Mouse (Mus musculus) liver, adult 2 months (tissue): ENCODE measurements at regions not wholly inside any gene's neighbourhood (a gene's known extent, or its start where the extent isn't known, plus 50 kb on each side); places are given as distances from the start of the nearest gene placed in this dataset.

Experiments used
- DNase-seq: peaks from one replicate; pipeline ENCODE4 v3.0.0-alpha.2; 2011; ENCODE audit warnings: low read depth, low spot score; ENCODE audit errors: extremely low read depth
- H3K27ac ChIP-seq: fragments of 200-500 bp; replicated peaks from 2 replicates; pipeline ENCODE4 v1.5.1; 2012; ENCODE audit warnings: low read depth, mild to moderate bottlenecking, control low read depth, inconsistent platforms, low read length; ENCODE audit not compliant: insufficient read depth
- H3K27me3 ChIP-seq: fragments of 200-500 bp; 2 replicates; pipeline ENCODE4 v1.6.1; 2012; ENCODE audit warnings: mild to moderate bottlenecking, moderate library complexity, low read length, inconsistent platforms; ENCODE audit not compliant: control insufficient read depth, insufficient read depth
- H3K36me3 ChIP-seq: fragments of 200-500 bp; 2 replicates; pipeline ENCODE4 v1.6.1; 2012; ENCODE audit warnings: low read length, inconsistent platforms; ENCODE audit not compliant: control insufficient read depth, insufficient read depth
- H3K4me1 ChIP-seq: fragments of 200-500 bp; 2 replicates; pipeline ENCODE4 v1.6.1; 2011; ENCODE audit warnings: low read length; ENCODE audit not compliant: control insufficient read depth, insufficient read depth
- H3K4me3 ChIP-seq: fragments of 200-500 bp; 2 replicates; pipeline ENCODE4 v1.5.1; 2011; ENCODE audit warnings: low read depth, mild to moderate bottlenecking, control low read depth, low read length, moderate library complexity; ENCODE audit not compliant: insufficient read depth
- H3K79me2 ChIP-seq: fragments of 200-500 bp; 2 replicates; pipeline ENCODE4 v1.6.1; 2012; ENCODE audit warnings: inconsistent platforms, mild to moderate bottlenecking, low read length, moderate library complexity; ENCODE audit not compliant: control insufficient read depth, insufficient read depth
- H3K9ac ChIP-seq: fragments of 200-500 bp; 2 replicates; pipeline ENCODE4 v1.6.1; 2012; ENCODE audit warnings: low read depth, mild to moderate bottlenecking, control low read depth, inconsistent platforms, low read length
- CTCF ChIP-seq: fragments of 200-500 bp; IDR thresholded peaks from 2 replicates; pipeline ENCODE4 v1.5.1; 2011; ENCODE audit warnings: low read depth, low read length, control low read depth
- POLR2A ChIP-seq: fragments of 200-500 bp; IDR thresholded peaks from 2 replicates; pipeline ENCODE4 v1.6.1; 2011; ENCODE audit warnings: low read length, control low read depth; ENCODE audit not compliant: insufficient read depth; ENCODE audit errors: extremely low read depth
- WGBS: fragments of 180-500 bp; shearing (Covaris S2); methylation state at CpG from one replicate; pipeline ENCODE4 v1.1.7; 2018; 5-methylcytosine and 5-hydroxymethylcytosine counted together

DNA sequence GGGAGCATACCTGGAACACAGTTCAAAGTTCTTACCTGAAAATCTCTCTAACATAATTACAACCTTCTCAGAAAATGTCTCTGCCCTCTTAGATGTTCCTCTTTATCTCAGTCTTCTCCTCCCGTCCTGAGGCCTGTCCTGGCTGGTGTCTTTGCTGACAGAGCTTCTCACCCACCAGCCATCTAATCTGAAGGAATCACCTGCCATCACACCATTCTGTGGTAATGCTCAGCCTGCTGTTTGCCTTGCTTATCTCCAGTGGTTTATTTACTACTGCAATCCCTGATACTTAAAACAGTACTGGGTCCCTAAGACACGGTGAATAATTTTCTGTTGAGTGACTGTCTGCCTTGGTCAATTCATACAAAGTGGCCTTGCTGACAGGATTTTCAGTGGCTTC is 317.8 kb upstream of the Hnrnpa3 start:
- no peaks in the 10 kb centered on the region for H3K4me1 ChIP-seq
- H3K27ac ChIP-seq: no peak overlapping the region
- no peak overlapping the region for H3K4me3 ChIP-seq
- TF ChIP-seq CTCF: no peak
- no peak for TF ChIP-seq POLR2A
- no peaks in the 10 kb centered on the region for H3K27me3 ChIP-seq
- no peaks in the 10 kb centered on the region for H3K36me3 ChIP-seq
- no peak overlapping the region for H3K9ac ChIP-seq
- 20% methylated on average over 2 of the region's 2 CpGs for WGBS
- no peaks in the 10 kb centered on the region for H3K79me2 ChIP-seq
- no peak for DNase-seq

DNA sequence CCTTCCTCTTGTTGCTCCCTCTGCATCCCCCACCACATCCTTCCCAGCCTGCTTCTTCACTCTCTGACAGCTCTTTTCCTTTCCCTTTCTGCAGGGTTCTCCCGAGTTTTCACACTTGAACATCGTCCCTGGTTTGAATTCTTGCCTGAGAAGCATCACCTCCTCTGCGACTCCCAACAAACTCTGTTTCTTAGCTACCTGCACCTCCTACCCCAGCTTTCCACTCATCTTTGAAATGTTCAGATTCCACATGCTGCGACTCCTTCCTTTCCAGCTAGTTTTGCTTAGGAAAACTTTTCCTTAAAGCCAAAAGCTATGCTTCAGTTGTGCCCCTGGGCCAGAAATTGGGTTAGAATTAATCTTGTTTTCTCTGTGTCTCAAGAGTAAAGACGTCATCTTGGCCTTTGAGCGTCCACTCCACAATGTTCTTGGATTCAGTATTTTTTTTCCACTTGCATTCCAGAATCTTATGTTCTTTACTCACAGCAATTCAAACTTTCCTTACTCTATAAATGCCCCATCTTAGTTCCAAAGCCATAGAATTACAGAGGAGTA is 317.3 kb upstream of the Hnrnpa3 start:
- no peak for TF ChIP-seq POLR2A
- no peak for TF ChIP-seq CTCF
- Histone ChIP-seq H3K4me3 (no peak overlapping the region), H3K9ac (no peak overlapping the region), H3K4me1 (no peaks in the 10 kb centered on the region), H3K27ac (no peak overlapping the region), H3K36me3 (no peaks in the 10 kb centered on the region), H3K79me2 (no peaks in the 10 kb centered on the region), H3K27me3 (no peaks in the 10 kb centered on the region)
- 60% methylated on average over 6 of the region's 6 CpGs for WGBS
- DNase-seq: no peak

DNA sequence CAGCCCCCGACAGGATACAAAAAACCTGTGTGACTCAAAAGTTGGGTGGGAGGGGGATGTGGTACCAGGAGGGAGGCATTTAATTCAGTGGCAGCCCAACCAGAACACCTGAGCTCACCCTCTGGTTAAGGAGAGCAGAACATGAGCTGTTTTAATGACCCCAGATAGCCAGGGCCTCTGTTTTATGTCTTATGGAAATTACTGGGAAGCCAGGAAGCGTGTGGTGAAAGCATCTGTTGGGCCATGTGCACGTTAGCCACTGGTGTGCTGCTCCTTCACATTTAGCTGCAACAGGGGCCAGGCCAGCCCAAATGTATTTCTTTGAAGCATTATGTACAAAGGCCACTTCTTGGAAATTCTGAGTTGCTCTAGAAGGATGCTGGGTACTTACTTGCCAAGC is 308.2 kb upstream of the Hnrnpa3 start:
- Histone ChIP-seq H3K27me3 (no peaks in the 10 kb centered on the region), H3K9ac (no peak overlapping the region), H3K36me3 (no peaks in the 10 kb centered on the region), H3K79me2 (no peaks in the 10 kb centered on the region), H3K27ac (no peak overlapping the region), H3K4me3 (no peak overlapping the region), H3K4me1 (no peaks in the 10 kb centered on the region)
- DNase-seq: no peak
- no peak for TF ChIP-seq POLR2A
- no peak for TF ChIP-seq CTCF
- 75% methylated on average over 3 of the region's 3 CpGs for WGBS

DNA sequence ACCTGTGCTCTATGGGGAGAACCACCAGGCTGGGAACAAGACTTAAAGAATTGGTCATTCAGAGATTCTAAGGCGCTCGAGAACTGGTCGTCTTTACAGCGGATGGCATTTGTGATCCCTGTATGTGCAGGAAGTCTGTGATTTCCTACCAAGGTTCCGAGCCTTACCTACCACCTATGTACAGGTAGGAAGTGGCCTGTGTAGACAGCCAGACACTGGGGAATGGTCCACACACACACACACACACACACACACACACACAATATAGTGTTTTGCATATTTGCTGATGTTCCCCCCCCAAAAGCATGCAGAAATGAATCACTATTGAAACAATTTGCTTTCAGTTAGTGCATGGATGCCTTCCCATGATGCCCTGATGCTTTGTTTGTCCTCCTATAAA is 307.1 kb upstream of the Hnrnpa3 start:
- Histone ChIP-seq H3K4me3 (no peak overlapping the region), H3K27me3 (no peaks in the 10 kb centered on the region), H3K27ac (no peak overlapping the region), H3K79me2 (no peaks in the 10 kb centered on the region), H3K9ac (no peak overlapping the region), H3K4me1 (0 out of 2 replicates have a peak, but pooled peaks cover 1% of the 10 kb centered on the region), H3K36me3 (no peaks in the 10 kb centered on the region)
- WGBS: 91% methylated on average over 5 of the region's 5 CpGs
- TF ChIP-seq POLR2A: no peak
- TF ChIP-seq CTCF: no peak
- DNase-seq: no peak

DNA sequence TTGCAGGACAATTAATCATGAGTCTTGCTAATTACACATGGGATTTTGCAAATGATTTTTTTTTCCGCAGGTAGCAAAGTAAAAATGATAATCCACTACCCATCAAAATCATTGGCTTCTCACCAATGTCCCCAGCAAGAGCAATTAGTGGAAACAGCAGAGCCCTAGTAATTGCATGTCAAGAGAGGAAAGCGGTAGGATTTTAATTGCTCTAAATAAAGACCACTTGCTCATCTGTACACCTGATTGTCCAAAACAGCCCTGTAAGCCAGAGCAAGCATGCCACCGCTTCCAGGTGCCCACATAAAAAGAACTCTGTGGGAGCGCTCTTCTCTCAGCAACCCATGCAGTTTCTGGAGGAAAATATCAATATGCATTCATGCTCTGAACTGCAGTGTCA is 306.5 kb upstream of the Hnrnpa3 start:
- Histone ChIP-seq H3K36me3 (no peaks in the 10 kb centered on the region), H3K27me3 (no peaks in the 10 kb centered on the region), H3K4me1 (0 out of 2 replicates have a peak, but pooled peaks cover 1% of the 10 kb centered on the region), H3K79me2 (no peaks in the 10 kb centered on the region), H3K4me3 (no peak overlapping the region), H3K9ac (no peak overlapping the region), H3K27ac (no peak overlapping the region)
- DNase-seq: no peak
- 92% methylated on average over 4 of the region's 4 CpGs for WGBS
- TF ChIP-seq POLR2A (no peak), CTCF (no peak)

DNA sequence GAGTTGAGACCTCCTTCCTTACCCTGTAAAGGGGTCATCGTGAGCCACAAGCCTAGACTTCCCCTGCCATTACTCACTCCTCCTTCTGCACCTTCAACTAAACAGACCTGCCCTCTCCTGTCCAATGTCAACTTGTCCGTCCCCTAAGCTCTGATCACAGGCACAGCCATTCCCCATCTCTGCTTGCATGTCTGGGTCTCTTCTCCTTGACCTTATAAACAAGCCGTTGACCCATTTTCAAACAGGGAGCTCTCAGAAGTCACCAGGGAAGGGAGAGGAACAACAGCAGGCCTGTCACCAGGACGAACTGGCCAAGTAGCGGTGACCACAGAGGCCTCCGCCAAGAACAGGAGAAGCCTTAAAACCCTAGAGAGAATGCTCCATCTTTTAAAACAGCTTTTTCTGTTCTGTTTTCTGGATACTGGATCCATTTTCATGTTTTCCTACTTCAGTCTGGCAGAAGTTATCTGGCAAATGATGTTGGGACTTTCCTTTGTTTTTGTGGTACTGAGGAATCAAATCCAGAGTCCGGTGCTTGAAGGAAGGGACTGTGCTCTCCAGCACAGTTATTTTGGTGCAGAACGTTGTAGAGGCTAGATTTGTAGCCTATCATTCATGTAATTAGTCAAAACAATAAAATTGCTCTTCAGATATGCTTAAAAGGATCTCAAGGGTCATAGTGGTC is 302.2 kb upstream of the Hnrnpa3 start:
- 0 out of 2 replicates have a peak, but pooled peaks cover 1% of the 10 kb centered on the region for H3K4me1 ChIP-seq
- DNase-seq: no peak
- TF ChIP-seq CTCF: no peak
- TF ChIP-seq POLR2A: no peak
- H3K27me3 ChIP-seq: no peaks in the 10 kb centered on the region
- H3K9ac ChIP-seq: no peak overlapping the region
- H3K36me3 ChIP-seq: no peaks in the 10 kb centered on the region
- no peak overlapping the region for H3K27ac ChIP-seq
- H3K4me3 ChIP-seq: no peak overlapping the region
- WGBS: 71% methylated on average over 8 of the region's 8 CpGs
- no peaks in the 10 kb centered on the region for H3K79me2 ChIP-seq
